10 mouse cellular contexts compared by ENCODE assay signal in genomic region chr2:173183836-173184460, GRCm38 (mm10). TPM values are rescaled to one million over a fixed set of nuclear protein-coding genes. Genes with fewer than 3 reads are reported as not detected.
DNase-seq lines count a peak whose midpoint lies in the region; ATAC-seq and TF ChIP-seq lines count a peak whose summit lies in the region.
"Had no signal": no experiment of that assay in that cellular context is flagged by ENCODE, and none has a peak within 500 bp of the region (broad histone marks: within the 10 kb centered on the region; RNA-seq: fewer than 3 reads in every experiment).

No protein-coding gene starts in this region.

- no peaks in the 10 kb centered on the region for H3K27me3 ChIP-seq in forebrain, postnatal 0 days (ENCODE audit: insufficient read depth, low read length)
- H3K27me3 ChIP-seq in intestine, postnatal 0 days (replicated peaks; ENCODE audit: control insufficient read depth, insufficient read depth, low read length), result no peaks in the 10 kb centered on the region; the same call in 1 of the 2 replicates
- H3K27me3 ChIP-seq in liver, postnatal 0 days (ENCODE audit: insufficient read depth, low read length), result peaks cover 20% of the 10 kb centered on the region

- WGBS in forebrain, postnatal 0 days, result 8% methylated on average over 8 of the region's 8 CpGs
- 6% methylated on average over 8 of the region's 8 CpGs for WGBS in intestine, postnatal 0 days
- 4% methylated on average over 8 of the region's 8 CpGs for whole genome bisulfite sequencing in liver, postnatal 0 days (ENCODE audit: insufficient replicate concordance)

- H3K4me1 ChIP-seq in forebrain, postnatal 0 days (ENCODE audit: insufficient read depth), result no peaks in the 10 kb centered on the region
- H3K4me1 ChIP-seq in intestine, postnatal 0 days (replicated peaks; ENCODE audit: control insufficient read depth, insufficient read depth, low read length), result no peaks in the 10 kb centered on the region
- H3K4me1 ChIP-seq in liver, postnatal 0 days (ENCODE audit: insufficient read depth), result no peaks in the 10 kb centered on the region

- peak; percentile 73 for TF ChIP-seq CTCF in forebrain, postnatal 0 days (IDR thresholded peaks at IDR 0.05; ENCODE audit: low read depth)
- peak; percentile 78 for TF ChIP-seq CTCF in intestine, postnatal 0 days (IDR thresholded peaks at IDR 0.05; ENCODE audit: low read depth)
- peak; percentile 76 for TF ChIP-seq CTCF in liver, postnatal 0 days (IDR thresholded peaks at IDR 0.05; ENCODE audit: low read depth)

- H3K9me3 ChIP-seq in forebrain, postnatal 0 days (ENCODE audit: low read length), result no peaks in the 10 kb centered on the region
- no peaks in the 10 kb centered on the region for H3K9me3 ChIP-seq in intestine, postnatal 0 days (ENCODE audit: control insufficient read depth)
- no peaks in the 10 kb centered on the region for H3K9me3 ChIP-seq in liver, postnatal 0 days (ENCODE audit: low read length)
- H3K9me3 ChIP-seq: embryonic facial prominence, embryonic 15.5 days; limb, embryonic 15.5 days had no signal

- peak; percentile 71 for DNase-seq in ovary, postnatal 14 days (ENCODE audit: low spot score)
- DNase-seq in ovary, adult 18-20 months (ENCODE audit: low spot score), result no peak
- DNase-seq in adrenal gland, postnatal 25 days, result peak; percentile 72
- peak; percentile 69 for DNase-seq in forebrain, postnatal 0 days
- peak; percentile 81 for DNase-seq in liver, postnatal 0 days
- DNase-seq in retina, embryonic 14.5 days (ENCODE audit: low spot score), result peak; percentile 87
- no peak for DNase-seq in T-cell, adult 2 months (ENCODE audit: low spot score)

- no peak for TF ChIP-seq EP300 in liver, postnatal 0 days (IDR thresholded peaks at IDR 0.05; ENCODE audit: low read depth)

- H3K36me3 ChIP-seq in forebrain, postnatal 0 days (ENCODE audit: insufficient read depth), result no peaks in the 10 kb centered on the region
- no peaks in the 10 kb centered on the region for H3K36me3 ChIP-seq in intestine, postnatal 0 days (ENCODE audit: control insufficient read depth, insufficient read depth)
- H3K36me3 ChIP-seq in liver, postnatal 0 days (replicated peaks; ENCODE audit: insufficient read depth, low read length), result no peaks in the 10 kb centered on the region
- H3K36me3 ChIP-seq: embryonic facial prominence, embryonic 15.5 days; limb, embryonic 15.5 days had no signal

- no peak overlapping the region for H3K27ac ChIP-seq in forebrain, postnatal 0 days (ENCODE audit: low read depth, low read length)
- no peak overlapping the region for H3K27ac ChIP-seq in intestine, postnatal 0 days (ENCODE audit: low read depth, low read length)
- H3K27ac ChIP-seq in liver, postnatal 0 days (ENCODE audit: low read depth), result no peak overlapping the region
- H3K27ac ChIP-seq: embryonic facial prominence, embryonic 15.5 days; limb, embryonic 15.5 days had no signal

- H3K4me2 ChIP-seq in forebrain, postnatal 0 days (ENCODE audit: low read depth), result no peak overlapping the region
- no peak overlapping the region for H3K4me2 ChIP-seq in intestine, postnatal 0 days (replicated peaks; ENCODE audit: low read depth)
- no peak overlapping the region for H3K4me2 ChIP-seq in liver, postnatal 0 days (ENCODE audit: low read depth, low read length)
- H3K4me2 ChIP-seq: embryonic facial prominence, embryonic 15.5 days; limb, embryonic 15.5 days had no signal

- no peak overlapping the region for H3K9ac ChIP-seq in forebrain, postnatal 0 days
- no peak overlapping the region for H3K9ac ChIP-seq in intestine, postnatal 0 days (ENCODE audit: low read depth, low read length)
- no peak overlapping the region for H3K9ac ChIP-seq in liver, postnatal 0 days (replicated peaks)
- H3K9ac ChIP-seq: embryonic facial prominence, embryonic 15.5 days; limb, embryonic 15.5 days had no signal

- no peak overlapping the region for H3K4me3 ChIP-seq in forebrain, postnatal 0 days (ENCODE audit: low read depth, low read length)
- no peak overlapping the region for H3K4me3 ChIP-seq in intestine, postnatal 0 days (ENCODE audit: low read depth, low read length)
- H3K4me3 ChIP-seq in liver, postnatal 0 days (ENCODE audit: low read depth, low read length), result no peak overlapping the region
- H3K4me3 ChIP-seq: embryonic facial prominence, embryonic 15.5 days; limb, embryonic 15.5 days had no signal

- ATAC-seq in forebrain, postnatal 0 days, result no peak
- ATAC-seq in intestine, postnatal 0 days, result no peak
- ATAC-seq in liver, postnatal 0 days, result peak; percentile 24; the same call in 1 of the 2 replicates

RNA-seq across cellular contexts. Expression of gene Pck1, which starts 31.1 kb away (rescaled TPM):
- 420 and 690 TPM in 2 replicates for total RNA-seq in adrenal gland, postnatal 25 days (2021)
- not detected in 2 replicates for total RNA-seq in forebrain, postnatal 0 days (2014; rRNA removed)
- polyA plus RNA-seq in forebrain, postnatal 0 days (2015; fragmentation: Nextera tagmentation; extraction: Ambion mirVana), result not detected in 2 replicates
- polyA plus RNA-seq in intestine, postnatal 0 days (2015; fragmentation: Nextera tagmentation; extraction: Ambion mirVana), result 249 and 336 TPM in 2 replicates
- 414 and 703 TPM in 2 replicates for polyA plus RNA-seq in liver, postnatal 0 days (2015; fragmentation: Nextera tagmentation; extraction: Ambion mirVana)
- polyA plus RNA-seq: embryonic facial prominence, embryonic 15.5 days had no signal

RNA-seq across cellular contexts. Expression of gene Zbp1, which starts 34.8 kb away (rescaled TPM):
- 2.6 and 3.5 TPM in 2 replicates for total RNA-seq in adrenal gland, postnatal 25 days (2021)
- total RNA-seq in forebrain, postnatal 0 days (2014; rRNA removed), result 0.52 TPM in 1 of 2 replicates, not detected in the other
- 0.44 and 0.45 TPM in 2 replicates for polyA plus RNA-seq in forebrain, postnatal 0 days (2015; fragmentation: Nextera tagmentation; extraction: Ambion mirVana)
- polyA plus RNA-seq in intestine, postnatal 0 days (2015; fragmentation: Nextera tagmentation; extraction: Ambion mirVana), result 13.9 and 14.0 TPM in 2 replicates
- 4.9 and 6.7 TPM in 2 replicates for polyA plus RNA-seq in liver, postnatal 0 days (2015; fragmentation: Nextera tagmentation; extraction: Ambion mirVana)

Comparison
In these comparisons a context has a peak if more than half of its experiments do, and no peak if none do; other contexts are left out.
1. DNase-seq: peak in ovary, postnatal 14 days (single experiment), adrenal gland, postnatal 25 days (single experiment), forebrain, postnatal 0 days (single experiment), liver, postnatal 0 days (single experiment) and retina, embryonic 14.5 days (single experiment); none in ovary, adult 18-20 months (single experiment) and T-cell, adult 2 months (single experiment).
2. RNA of gene Pck1, which starts 31.1 kb away (polyA plus RNA-seq): 414 to 703 TPM in liver, postnatal 0 days and 249 to 336 TPM in intestine, postnatal 0 days; not detected in forebrain, postnatal 0 days; every median in the first group is over 100 times any median in the second.
3. Peak in every context shown above with its lines, with median percentiles within 50 percentile points of each other: CTCF ChIP-seq.